Mouse (Mus musculus): ENCODE measurements around the gene Tdp2. TPM values are rescaled to one million over a fixed set of nuclear protein-coding genes. Genes with fewer than 3 reads are reported as not detected.
"Not testable (repeated sequence)": the region's sequence is repeated elsewhere in the genome, so short reads cannot be mapped to it uniquely, and the experiment has no call there.

Tdp2 gene
- total RNA-seq, 2 experiments from 2014 or later = 22.4 to 22.6 TPM

GRCm38 (mm10) chr13:24822663-24823343 is 8.7 kb upstream of the Tdp2 start:
- no peak for DNase-seq
- intact Hi-C loops (cut with DNase I) = no loop called here

DNA sequence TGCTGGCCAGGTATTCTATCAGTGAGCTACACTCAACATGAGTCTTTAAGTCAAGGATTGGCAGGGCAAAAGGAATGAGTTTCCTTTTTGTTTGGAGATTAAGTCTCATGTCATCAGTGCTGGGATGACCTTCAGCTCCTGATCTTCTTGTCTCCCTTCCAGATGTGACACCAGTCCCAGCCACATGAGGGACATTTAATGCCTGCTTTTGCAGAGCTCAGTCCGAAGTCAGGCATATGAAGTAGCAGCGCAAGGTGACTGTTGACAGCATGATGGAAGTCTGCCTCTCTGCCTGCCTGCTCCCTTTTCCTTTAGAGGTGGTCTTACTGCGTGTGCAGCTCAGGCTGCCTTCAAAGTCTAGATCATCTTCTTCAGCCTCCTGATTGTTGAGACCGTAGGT is 6.8 kb upstream of the Tdp2 start:
- no peak for DNase-seq
- intact Hi-C loops (cut with DNase I) = no loop called here

GRCm38 (mm10) chr13:24825587-24825986 is 5.9 kb upstream of the Tdp2 start:
- intact Hi-C loops (cut with DNase I) = no loop called here
- DNase-seq = no peak

- no peak for DNase-seq
- intact Hi-C loops (cut with DNase I) = no loop called here
Observed at GRCm38 (mm10) chr13:24826116-24826515, 5.4 kb upstream of the Tdp2 start.

GRCm38 (mm10) chr13:24830756-24831352 is 625 bp upstream of the Tdp2 start:
- intact Hi-C loops (cut with DNase I) = no loop called here
- DNase-seq = no peak

DNA sequence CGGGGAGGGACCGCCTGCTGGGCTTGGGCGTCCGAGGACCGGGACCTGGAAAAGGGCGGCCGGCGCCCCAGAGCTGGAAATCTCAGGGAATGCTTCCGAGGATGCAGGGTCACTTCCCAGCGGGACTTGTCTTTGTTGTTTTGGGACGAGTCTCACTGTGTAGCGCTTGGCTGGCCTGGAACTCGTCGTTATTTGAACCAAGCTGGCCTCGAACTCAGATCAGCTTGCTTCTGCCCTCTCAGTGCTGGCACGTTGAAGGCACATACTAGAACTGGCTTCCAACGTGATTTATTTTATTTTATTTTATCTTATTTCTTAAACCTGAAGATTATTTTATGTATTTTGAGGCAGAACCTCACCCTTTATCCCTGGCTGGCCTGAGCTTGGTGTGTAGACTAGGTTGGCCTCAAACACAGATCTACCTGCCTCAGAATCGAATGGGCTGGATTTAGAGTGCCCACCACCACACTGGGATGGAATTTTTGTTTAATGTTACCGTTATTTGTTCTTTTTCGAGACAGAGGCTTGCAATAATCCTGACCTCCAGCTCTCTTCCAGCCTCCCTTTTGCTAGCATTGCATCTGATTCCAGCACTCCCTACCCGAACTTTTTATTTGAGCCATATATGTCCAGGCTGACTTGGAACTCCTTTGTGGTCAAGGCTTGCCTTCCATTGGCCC is 792 bp downstream of the Tdp2 start:
- no peak for DNase-seq
- intact Hi-C loops (cut with DNase I) = no loop called here

- intact Hi-C loops (cut with DNase I) = no loop called here
- DNase-seq = no peak
Observed at GRCm38 (mm10) chr13:24832811-24833155, 1.3 kb downstream of the Tdp2 start.

GRCm38 (mm10) chr13:24837765-24838164 is 6.3 kb downstream of the Tdp2 start:
- DNase-seq; intact Hi-C loops (cut with DNase I): not testable (repeated sequence)

- intact Hi-C loops (cut with DNase I) = no loop called here
- DNase-seq = no peak
Observed at GRCm38 (mm10) chr13:24839831-24840230, 8.4 kb downstream of the Tdp2 start.

GRCm38 (mm10) chr13:24841702-24842101 is 10.2 kb downstream of the Tdp2 start:
- no peak for DNase-seq
- intact Hi-C loops (cut with DNase I) = no loop called here

GRCm38 (mm10) chr13:24844983-24845955 is 13.8 kb downstream of the Tdp2 start, which contains the start of gene D130043K22Rik:
D130043K22Rik (plus strand) TSS chr13:24845135.
- peak; percentile 47 for DNase-seq
- intact Hi-C loops (cut with DNase I) = no loop called here

GRCm38 (mm10) chr13:24849318-24849717 is 17.8 kb downstream of the Tdp2 start:
- intact Hi-C loops (cut with DNase I) = no loop called here
- DNase-seq = no peak

- DNase-seq = no peak
Observed at GRCm38 (mm10) chr13:24851989-24852388, 20.5 kb downstream of the Tdp2 start.

DNA sequence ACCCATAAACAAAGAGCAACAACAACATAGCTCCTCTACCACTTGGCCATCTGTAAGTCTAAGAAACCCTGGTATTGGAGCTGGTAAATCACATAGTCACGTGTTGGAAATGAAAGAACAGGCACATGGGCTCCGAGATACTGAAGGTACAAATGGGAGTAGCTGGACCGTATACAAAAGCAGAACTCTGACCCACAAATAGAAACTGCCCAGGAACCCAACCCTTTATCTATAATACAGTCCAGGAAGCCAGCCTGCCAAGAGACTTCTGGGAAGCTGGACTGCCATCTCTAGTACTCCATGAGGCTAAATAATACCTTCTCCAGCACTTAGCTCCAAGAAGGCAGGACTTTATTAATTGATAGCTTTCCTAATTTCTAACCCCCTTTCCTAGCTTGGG is 21.1 kb downstream of the Tdp2 start:
- intact Hi-C loops (cut with DNase I) = no loop called here
- DNase-seq = no peak

More at GRCm38 (mm10) chr13:24851989-24852388, 20.5 kb downstream of the Tdp2 start:
- intact Hi-C loops (cut with DNase I) = no loop called here

GRCm38 (mm10) chr13:24859115-24859514 is 27.6 kb downstream of the Tdp2 start:
- intact Hi-C loops (cut with DNase I) = no loop called here
- DNase-seq = no peak

- DNase-seq = no peak
- intact Hi-C loops (cut with DNase I) = no loop called here
Observed at GRCm38 (mm10) chr13:24861084-24861483, 29.6 kb downstream of the Tdp2 start.

GRCm38 (mm10) chr13:24862021-24862420 is 30.5 kb downstream of the Tdp2 start:
- DNase-seq = no peak
- intact Hi-C loops (cut with DNase I) = no loop called here

DNA sequence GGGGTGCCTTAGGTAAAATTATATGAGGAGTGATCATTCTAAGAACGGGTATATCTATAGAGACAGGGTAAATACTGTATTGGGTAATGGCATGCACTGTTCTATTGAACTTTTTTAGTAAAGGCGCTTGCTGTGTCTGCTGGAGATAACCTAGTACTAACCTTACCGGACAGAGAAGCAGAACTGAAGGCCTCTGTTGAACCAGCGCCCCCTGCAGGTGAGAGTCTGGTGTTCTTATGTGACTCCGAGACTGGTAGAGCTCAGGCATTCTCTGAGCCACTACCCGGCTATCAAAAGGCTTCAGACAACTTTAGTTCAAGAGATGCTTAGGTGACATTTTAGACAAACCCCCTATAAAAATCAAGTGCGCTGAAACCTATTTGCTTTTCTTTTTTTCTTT is 31.0 kb downstream of the Tdp2 start:
- intact Hi-C loops (cut with DNase I) = no loop called here
- peak; percentile 38 for DNase-seq

DNA sequence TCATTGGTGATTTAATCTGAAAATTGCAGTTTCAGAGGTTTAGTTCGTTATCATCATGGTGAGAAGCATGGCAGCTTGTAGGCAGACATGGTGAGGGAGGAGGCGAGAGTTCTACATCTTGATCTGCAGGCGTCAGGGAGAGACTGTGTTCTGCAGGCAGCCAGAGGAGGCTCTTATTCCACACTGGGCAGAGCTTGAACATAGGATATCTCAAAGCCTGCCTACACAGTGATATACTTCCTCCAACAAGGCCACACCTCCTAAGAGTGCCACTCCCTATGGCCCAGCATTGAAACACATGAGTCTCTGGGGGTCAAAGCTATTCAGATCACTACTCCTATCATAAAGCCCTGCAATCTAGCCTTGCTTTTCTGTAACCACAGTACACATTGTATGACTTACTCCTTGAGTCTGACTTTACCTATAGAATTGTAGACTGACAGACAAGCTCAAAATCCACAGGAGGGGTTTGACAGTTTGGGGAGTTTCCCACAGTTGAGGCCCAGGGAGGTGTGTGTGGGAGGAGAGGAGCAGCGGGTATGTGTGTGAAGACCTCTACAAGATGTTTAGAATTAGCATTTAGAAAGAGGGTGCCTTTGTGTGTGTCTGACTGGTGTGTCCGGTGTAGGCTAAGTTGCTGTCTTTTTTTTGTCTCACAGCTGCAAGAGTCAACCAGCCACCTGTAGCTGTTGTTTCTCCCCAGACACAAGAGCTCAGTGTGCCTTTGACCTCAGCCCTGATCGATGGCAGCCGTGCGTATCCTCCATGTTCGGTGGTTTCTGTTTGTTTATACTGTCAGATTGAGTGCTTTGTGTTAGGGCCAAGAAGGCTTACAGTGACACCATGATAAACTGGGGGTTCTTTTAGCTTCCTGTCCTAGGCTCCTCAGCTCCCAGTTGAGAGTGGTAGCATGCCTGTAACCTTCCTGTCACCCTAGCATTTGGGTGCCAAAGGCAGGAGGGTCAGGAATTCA is 35.2 kb downstream of the Tdp2 start:
- DNase-seq = no peak
- intact Hi-C loops (cut with DNase I) = no loop called here

GRCm38 (mm10) chr13:24867789-24868188 is 36.3 kb downstream of the Tdp2 start:
- DNase-seq = no peak
- intact Hi-C loops (cut with DNase I) = no loop called here
